Mouse (Mus musculus) brain, embryonic 18.5 days (tissue): ENCODE results near the gene Coro2b.

Experiments
- DNase-seq: peaks from one replicate; pipeline ENCODE4 v3.0.0-alpha.2; 2012; ENCODE audit warnings: low read depth, low spot score

Gene Coro2b

DNA sequence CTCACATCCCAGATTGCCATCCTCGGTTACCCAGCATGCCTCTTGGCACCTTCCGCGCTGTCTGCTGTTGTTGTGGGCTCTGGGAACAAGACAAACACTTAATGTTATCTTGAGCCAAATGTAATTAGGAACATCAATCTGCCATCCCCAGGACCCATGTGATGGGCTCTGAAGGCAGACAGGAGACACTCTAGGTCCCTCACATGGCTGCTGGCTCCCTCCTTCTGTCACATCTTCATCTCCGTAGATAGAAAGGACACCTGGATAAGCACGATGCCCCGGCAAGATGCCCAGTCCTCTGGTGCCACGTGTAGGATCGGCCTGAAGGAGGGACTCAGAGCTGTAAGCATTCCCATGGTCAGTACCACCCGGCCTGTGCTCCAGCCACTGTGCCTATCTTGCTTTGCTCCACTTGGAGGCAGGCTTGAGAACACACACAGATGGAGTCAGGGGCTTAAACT lies 2.4 kb upstream of the Coro2b start:
- DNase-seq, result no peak

GRCm38 (mm10) chr9:62537941-62538340 lies 1.1 kb upstream of the Coro2b start:
- DNase-seq, result no peak

DNA sequence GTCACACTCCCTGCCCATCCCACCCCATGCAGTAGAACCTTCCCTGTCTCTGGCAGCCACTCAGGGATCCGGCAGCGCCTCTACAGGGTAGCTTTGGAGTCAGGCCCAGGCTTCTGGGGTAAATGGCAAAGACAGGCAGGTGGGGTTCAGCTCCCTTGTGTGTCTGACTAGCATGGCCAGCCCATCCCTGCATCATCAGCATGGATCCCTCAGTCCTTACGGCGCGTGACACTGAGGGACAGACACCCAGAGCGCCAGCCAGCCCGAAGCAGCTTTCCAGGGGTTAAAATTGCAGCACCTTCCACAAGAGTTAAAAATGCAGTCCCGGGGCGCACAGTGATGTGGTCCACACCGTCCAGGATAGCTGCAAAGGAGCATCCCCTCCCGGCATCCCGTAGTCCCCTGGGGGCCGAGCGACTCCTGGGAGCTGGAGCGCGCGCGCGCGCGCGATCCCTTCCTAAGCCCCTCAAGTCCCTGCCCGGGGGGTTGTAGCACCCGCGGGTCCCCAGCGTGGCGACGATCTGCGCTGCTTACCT lies 657 bp downstream of the Coro2b start:
- no peak for DNase-seq

- DNase-seq, result no peak
These were observed 1.3 kb downstream of the Coro2b start for GRCm38 (mm10) chr9:62535566-62535965.

DNA sequence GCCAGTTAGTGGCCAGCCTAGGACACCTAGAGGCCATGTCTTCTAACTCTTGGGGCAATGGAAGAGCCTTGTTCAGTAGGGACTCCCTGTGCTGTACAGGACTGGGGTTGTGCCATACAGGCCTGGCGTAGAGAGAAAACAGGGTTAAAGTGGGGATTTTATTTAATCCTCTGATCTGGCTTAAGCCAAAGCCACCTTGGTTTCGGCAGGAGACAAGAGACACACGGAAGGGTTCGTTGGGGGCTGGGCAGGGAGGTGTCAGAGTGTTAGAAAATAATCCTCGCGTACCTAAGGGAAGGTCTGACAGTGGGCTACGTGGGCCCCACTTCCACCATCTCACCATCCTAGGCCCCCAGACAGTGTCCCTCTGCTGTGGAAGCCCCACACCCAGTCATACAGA lies 2.2 kb downstream of the Coro2b start:
- no peak for DNase-seq

DNA sequence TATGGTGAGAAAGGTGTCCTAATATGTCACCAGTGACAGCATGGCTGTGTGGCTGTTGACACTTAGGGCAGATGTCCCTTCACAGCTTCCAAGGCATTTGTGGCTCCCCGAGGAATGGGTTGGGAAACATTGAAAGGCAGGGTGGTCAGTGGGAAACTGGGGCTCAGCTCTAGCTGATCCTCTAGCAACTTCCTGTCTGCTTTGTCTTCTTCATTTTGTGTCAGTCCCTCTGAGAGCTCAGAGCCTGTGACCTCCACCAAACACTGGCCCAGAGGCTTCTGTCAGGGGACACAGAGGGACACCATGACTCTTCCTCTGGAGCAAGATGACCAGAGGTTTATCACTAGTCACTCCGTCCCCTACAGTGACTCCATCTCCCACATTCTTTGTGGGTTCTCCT lies 2.7 kb downstream of the Coro2b start:
- DNase-seq, result no peak

DNA sequence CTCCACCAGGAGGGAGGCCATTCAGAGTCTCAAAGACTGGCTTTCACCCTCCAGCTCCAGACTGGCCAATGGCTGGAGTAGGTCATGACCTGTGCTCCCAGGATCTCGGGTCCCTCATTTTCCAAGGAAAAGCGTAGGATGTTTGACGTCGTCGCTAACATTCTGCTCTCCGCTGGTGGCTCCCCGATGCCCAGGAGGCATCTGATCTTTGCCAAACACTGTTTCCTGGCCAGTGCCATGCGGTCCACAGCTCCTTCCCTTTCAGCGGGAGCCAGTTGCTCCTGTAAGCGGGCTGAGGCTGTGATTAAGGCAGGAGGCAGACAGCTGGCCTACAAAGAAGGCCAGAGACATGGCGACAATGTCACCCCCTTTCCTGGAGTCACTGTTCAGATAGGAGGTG lies 4.0 kb downstream of the Coro2b start:
- DNase-seq, result no peak

- no peak for DNase-seq
These were observed 5.2 kb downstream of the Coro2b start for GRCm38 (mm10) chr9:62531459-62532275.

GRCm38 (mm10) chr9:62528527-62528926 lies 8.3 kb downstream of the Coro2b start:
- DNase-seq, result no peak

DNA sequence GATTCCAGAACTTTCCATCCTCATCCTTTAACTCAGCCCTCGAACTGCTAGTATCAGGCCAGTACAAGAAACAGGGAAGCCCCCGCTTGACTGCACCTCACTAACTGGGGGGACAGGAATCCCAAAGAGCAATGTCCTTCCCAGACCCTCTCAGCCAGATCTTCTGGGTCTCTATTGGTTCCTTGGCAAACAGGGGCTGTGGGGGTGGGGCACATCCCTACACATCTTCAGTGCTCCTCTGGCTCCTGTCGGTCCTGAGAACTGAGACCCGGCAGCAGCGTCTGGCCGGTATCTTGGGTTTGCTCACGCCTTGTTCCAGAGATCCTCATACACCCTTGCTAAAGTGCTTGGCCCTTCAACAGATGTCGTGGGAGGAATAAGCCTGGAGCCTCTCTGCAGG lies 10.0 kb downstream of the Coro2b start:
- no peak for DNase-seq

GRCm38 (mm10) chr9:62526451-62526850 lies 10.4 kb downstream of the Coro2b start:
- no peak for DNase-seq

GRCm38 (mm10) chr9:62524761-62525308 lies 12.0 kb downstream of the Coro2b start:
- DNase-seq, result no peak

DNA sequence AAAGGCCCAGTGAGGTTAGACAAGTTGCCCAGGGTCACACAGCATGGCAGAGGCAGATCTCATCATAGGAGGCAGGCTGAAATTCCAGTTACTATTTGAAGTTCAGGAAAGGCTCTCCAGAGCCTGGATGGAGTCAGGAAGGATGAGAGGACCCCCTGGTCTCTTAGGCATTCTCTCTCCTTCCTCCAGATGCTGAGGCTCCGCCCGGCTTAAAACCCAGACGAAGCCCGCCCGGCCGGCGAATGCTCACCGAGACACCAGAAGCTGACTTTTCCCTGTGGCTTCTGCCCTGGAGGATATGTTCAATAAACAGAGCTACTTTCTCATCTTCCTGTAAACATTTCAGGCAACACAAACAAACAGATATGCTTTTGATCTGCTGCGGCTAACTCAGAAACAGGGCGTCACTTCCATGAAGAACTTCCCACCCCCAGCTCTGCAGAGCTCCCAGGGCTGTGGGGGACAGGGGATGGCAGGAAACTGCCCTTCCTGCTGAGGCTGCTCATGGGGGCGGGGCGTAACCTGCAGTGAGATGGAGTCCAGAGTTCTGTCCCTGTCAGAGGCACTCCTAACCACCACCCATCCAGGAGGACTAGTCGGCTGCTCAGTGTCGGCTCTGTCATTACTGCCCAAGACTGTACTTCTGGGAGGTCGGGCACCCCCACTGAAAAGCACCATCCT lies 13.9 kb downstream of the Coro2b start:
- DNase-seq, result no peak

GRCm38 (mm10) chr9:62522211-62522610 lies 14.6 kb downstream of the Coro2b start:
- DNase-seq, result no peak

- DNase-seq, result no peak
These were observed 15.3 kb downstream of the Coro2b start for GRCm38 (mm10) chr9:62521541-62521940.

DNA sequence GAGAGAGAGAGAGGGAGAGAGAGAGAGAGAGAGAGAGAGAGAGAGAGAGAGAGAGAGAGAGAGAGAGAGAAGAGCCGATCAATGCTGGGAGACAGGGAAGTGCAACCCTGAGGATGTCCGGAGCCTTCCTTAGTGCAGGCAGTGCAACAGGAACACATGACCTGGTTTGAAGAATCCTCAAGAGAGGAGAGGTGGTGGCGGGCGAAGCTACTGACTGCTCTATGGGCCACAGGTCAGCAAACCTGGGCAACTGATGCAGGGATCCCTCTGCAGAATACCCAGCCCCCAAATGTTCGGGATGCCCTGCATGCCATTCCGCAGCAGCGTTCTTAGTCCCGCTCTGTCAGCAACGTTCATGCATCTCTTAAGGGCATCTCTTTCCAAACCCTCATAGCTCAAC lies 15.9 kb downstream of the Coro2b start:
- no peak for DNase-seq

DNA sequence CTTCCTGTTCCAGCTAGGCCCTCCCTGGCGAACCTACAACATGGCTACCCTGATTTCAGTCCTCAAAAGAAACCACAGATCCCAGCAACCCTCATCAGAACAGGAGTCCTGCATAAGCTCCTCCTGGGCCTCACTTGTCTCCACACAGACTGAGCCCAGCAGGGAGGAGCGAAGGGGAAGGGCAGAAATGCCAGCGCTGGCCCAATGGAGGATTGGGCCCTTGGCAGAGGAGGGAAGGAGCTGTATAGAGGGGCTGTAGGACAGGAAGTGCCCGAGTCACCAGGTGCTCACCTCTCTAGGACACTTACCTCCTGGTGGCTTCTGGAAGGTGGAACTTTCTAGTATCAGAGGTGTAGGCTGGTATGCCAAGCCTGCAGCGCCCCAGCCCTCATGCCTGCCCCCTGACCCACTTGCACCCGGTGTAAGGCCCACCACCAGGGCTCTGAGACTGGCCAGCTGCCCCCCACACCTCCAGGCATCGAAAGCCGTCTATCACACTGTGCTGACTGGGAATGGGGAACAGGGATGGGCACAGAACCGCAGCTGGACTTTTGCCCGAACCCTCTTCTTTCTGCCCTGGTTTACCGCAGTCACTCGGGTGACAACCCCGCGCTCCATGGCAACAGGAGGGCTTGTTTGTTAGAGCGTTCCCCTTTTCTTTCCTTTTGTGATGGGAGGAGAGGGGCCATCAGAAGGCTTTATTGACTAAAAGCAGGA lies 16.9 kb downstream of the Coro2b start:
- DNase-seq, result no peak

DNA sequence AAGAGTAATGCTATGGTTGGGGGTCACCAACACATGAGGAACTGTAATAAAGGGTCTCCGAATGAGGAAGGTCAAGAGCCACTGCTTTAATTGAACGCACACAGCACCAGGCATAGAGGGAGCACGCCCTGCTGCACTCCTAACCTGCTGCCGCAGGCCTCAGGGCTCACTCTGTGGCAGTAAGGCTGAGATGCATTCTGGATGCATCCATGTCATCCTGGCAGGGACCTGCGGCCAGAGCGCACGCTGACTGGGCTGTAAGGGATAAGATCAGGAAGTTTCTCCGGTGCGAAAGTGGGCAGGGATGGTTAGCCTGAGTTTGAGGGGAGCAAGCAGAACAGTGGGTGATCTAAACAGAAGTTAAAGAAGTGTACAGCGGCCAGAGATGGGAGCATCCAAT lies 17.5 kb downstream of the Coro2b start:
- no peak for DNase-seq

GRCm38 (mm10) chr9:62518572-62518971 lies 18.3 kb downstream of the Coro2b start:
- DNase-seq, result no peak

DNA sequence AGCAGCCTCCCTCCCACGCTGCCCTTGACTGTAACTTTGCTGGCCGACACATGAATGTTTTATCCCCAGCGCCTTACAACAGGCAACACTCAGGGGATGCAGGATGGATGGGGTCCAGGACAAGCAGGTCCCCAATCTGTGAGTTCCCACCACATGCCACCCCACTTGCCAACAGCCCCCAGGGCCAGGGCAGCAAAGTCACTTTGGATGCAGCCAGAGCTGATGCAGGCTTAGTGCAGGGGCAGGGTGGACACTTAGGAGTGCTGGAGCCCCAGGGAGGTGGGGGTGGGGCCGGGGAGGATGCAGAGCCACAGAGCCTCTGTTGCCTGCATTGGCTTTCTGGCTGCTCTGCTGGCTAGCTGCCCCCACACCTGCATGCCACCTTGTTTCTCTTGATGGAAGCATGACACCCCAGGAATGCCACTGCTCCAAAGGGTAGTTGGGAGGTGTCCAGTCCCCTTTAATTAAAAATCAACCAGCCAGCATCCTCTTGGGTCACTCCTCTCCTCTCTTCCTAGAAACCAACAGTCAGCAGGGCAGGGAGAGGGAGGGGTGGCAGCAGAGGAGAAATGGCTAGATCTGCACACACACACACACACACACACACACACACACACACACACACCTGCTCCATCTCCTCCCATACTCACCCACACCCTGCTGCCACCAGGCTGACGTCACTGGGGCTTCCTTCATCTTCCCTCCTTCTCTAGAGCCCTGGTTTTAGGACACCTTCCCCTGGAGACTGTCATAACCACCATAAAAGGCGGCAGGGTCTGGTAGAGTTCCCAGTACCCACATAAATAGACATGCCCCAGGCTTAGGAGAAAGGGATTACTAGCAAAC lies 19.5 kb downstream of the Coro2b start:
- no peak for DNase-seq

DNA sequence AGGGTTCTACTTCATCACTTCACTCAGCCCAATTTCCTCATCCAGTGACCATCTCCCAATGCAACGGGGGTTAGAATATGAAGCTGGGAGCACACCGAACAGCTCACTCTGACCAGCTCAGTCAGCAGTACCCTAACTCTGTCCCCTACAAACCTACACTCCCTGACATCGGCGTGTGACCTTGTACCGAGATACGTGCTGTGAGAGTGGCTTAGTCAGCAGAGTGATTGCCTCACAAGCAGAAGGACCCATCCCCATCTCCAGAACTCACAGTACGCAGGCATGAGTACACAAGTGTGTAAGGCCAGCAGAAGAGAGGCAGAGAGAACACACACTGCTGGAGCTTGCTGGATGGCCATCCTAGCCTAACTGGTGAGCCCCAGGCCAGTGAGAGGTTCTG lies 21.7 kb downstream of the Coro2b start:
- DNase-seq, result no peak
